Mouse (Mus musculus) bone marrow, adult 2 months (tissue): ENCODE data around the gene Kcnab2. TPM values are rescaled to one million over a fixed set of nuclear protein-coding genes. Genes with fewer than 3 reads are reported as not detected.

Experiments used
- H3K27ac ChIP-seq: fragments of 200-500 bp; 2 replicates; pipeline ENCODE4 v1.5.1; 2012; ENCODE audit warnings: low read depth, mild to moderate bottlenecking, control low read depth, inconsistent platforms, low read length; ENCODE audit not compliant: control insufficient read depth, poor library complexity, insufficient read depth
- H3K4me1 ChIP-seq: fragments of 200-500 bp; 2 replicates; pipeline ENCODE4 v1.6.1; 2011; ENCODE audit warnings: low read length; ENCODE audit not compliant: control insufficient read depth, insufficient read depth
- H3K4me3 ChIP-seq: fragments of 200-500 bp; replicated peaks from 2 replicates; pipeline ENCODE3; 2011; ENCODE audit warnings: mild to moderate bottlenecking, low read depth, low read length, control low read depth; ENCODE audit not compliant: control insufficient read depth
- CTCF ChIP-seq: fragments of 200-500 bp; IDR thresholded peaks from 2 replicates; pipeline ENCODE4 v1.5.1; 2011; ENCODE audit warnings: low read length, control low read depth; ENCODE audit not compliant: control insufficient read depth, insufficient read depth
- POLR2A ChIP-seq: fragments of 200-500 bp; IDR thresholded peaks from 2 replicates; pipeline ENCODE4 v1.6.1; 2011; ENCODE audit warnings: low read depth, mild to moderate bottlenecking, control low read depth, low read length, borderline replicate concordance; ENCODE audit not compliant: control insufficient read depth
- WGBS: fragments of 180-500 bp; shearing (Covaris S2); methylation state at CpG from one replicate; pipeline ENCODE4 v1.1.7; 2018; 5-methylcytosine and 5-hydroxymethylcytosine counted together
- polyA plus RNA-seq: library from polyadenylated mRNA; stranded (reverse); fragments of >200 nt; gene quantifications from 2 replicates; pipeline ENCODE4 v1.2.4, GENCODE M21; 2011; ENCODE audit warnings: low replicate concordance; ENCODE audit not compliant: missing spikeins, insufficient read depth, insufficient read length

Kcnab2 gene
- polyA plus RNA-seq, 1 experiment, result 38.7 TPM

- H3K4me1 ChIP-seq, result no peaks in the 10 kb centered on the region
- 78% methylated on average over 6 of the region's 6 CpGs for WGBS
Observed at GRCm38 (mm10) chr4:152405143-152405542, 72.5 kb downstream of the Kcnab2 start.

GRCm38 (mm10) chr4:152398926-152399325 lies 78.7 kb downstream of the Kcnab2 start:
- Histone ChIP-seq H3K27ac (no peak overlapping the region), H3K4me1 (no peaks in the 10 kb centered on the region), H3K4me3 (no peak overlapping the region)
- TF ChIP-seq CTCF, result no peak
- TF ChIP-seq POLR2A, result no peak
- WGBS, result 81% methylated on average over 3 of the region's 3 CpGs

More at GRCm38 (mm10) chr4:152405143-152405542, 72.5 kb downstream of the Kcnab2 start:
- TF ChIP-seq POLR2A (no peak), CTCF (no peak)
- Histone ChIP-seq H3K4me3 (no peak overlapping the region), H3K27ac (no peak overlapping the region)

- no peak overlapping the region for H3K4me3 ChIP-seq
- TF ChIP-seq CTCF (no peak), POLR2A (no peak)
- 86% methylated on average over 17 of the region's 17 CpGs for WGBS
- H3K4me1 ChIP-seq, result no peaks in the 10 kb centered on the region
- no peak overlapping the region for H3K27ac ChIP-seq
Observed at GRCm38 (mm10) chr4:152392627-152393026, 85.0 kb downstream of the Kcnab2 start.

- Histone ChIP-seq H3K27ac (no peak overlapping the region), H3K4me1 (no peaks in the 10 kb centered on the region), H3K4me3 (no peak overlapping the region)
- 73% methylated on average over 5 of the region's 5 CpGs for WGBS
- TF ChIP-seq POLR2A, result no peak
- TF ChIP-seq CTCF, result no peak
Observed at GRCm38 (mm10) chr4:152392192-152392591, 85.5 kb downstream of the Kcnab2 start.

- H3K27ac ChIP-seq, result no peak overlapping the region
- H3K4me1 ChIP-seq, result no peaks in the 10 kb centered on the region
- TF ChIP-seq CTCF (peak; percentile 48; the same call in 1 of the 2 replicates), POLR2A (no peak)
- no peak overlapping the region for H3K4me3 ChIP-seq
- 42% methylated on average over 16 of the region's 16 CpGs for whole genome bisulfite sequencing
Observed at GRCm38 (mm10) chr4:152385644-152386043, 92.0 kb downstream of the Kcnab2 start.

- H3K4me1 ChIP-seq, result no peaks in the 10 kb centered on the region
- WGBS, result 74% methylated on average over 17 of the region's 17 CpGs
- TF ChIP-seq POLR2A, result no peak
- TF ChIP-seq CTCF, result no peak
Observed at GRCm38 (mm10) chr4:152382528-152383252, 95.0 kb downstream of the Kcnab2 start.

GRCm38 (mm10) chr4:152365228-152365627 lies 112.4 kb downstream of the Kcnab2 start:
- 79% methylated on average over 7 of the region's 7 CpGs for WGBS

More at GRCm38 (mm10) chr4:152382528-152383252, 95.0 kb downstream of the Kcnab2 start:
- H3K4me3 ChIP-seq, result no peak overlapping the region
- H3K27ac ChIP-seq, result no peak overlapping the region

GRCm38 (mm10) chr4:152362180-152362579 lies 115.5 kb downstream of the Kcnab2 start:
- 3% methylated on average over 9 of the region's 9 CpGs for WGBS
- TF ChIP-seq POLR2A (peak; percentile 31; the same call in 1 of the 2 replicates), CTCF (no peak)
- H3K4me1 ChIP-seq, result no peaks in the 10 kb centered on the region; the same call in 1 of the 2 replicates
- H3K4me3 ChIP-seq, result no peak overlapping the region
- H3K27ac ChIP-seq, result no peak overlapping the region

More at GRCm38 (mm10) chr4:152365228-152365627, 112.4 kb downstream of the Kcnab2 start:
- no peaks in the 10 kb centered on the region; the same call in 1 of the 2 replicates for H3K4me1 ChIP-seq
- no peak overlapping the region for H3K27ac ChIP-seq
- no peak overlapping the region for H3K4me3 ChIP-seq
- TF ChIP-seq CTCF, result no peak
- TF ChIP-seq POLR2A, result no peak
